Mouse (Mus musculus) brain, embryonic 14.5 days (tissue): ENCODE measurements around the gene Exosc1.

Source experiments
- CTCF ChIP-seq: fragments of 200-500 bp; IDR thresholded peaks from 2 replicates; pipeline ENCODE4 v1.5.1; 2012; ENCODE audit warnings: inconsistent platforms, mild to moderate bottlenecking, moderate library complexity, borderline replicate concordance; ENCODE audit not compliant: insufficient read depth, insufficient read length; ENCODE audit errors: extremely low read depth
- POLR2A ChIP-seq: fragments of 200-500 bp; IDR thresholded peaks from 2 replicates; pipeline ENCODE4 v1.6.1; 2012; ENCODE audit warnings: mild to moderate bottlenecking, inconsistent platforms, borderline replicate concordance; ENCODE audit not compliant: poor library complexity, insufficient read depth, insufficient read length, severe bottlenecking; ENCODE audit errors: extremely low read depth

- TF ChIP-seq POLR2A (no peak), CTCF (no peak)
Observed at GRCm38 (mm10) chr19:41982791-41983150, 49.5 kb upstream of the Exosc1 start.
